ENCODE assay signal across 23 mouse cellular contexts in the genomic region with DNA sequence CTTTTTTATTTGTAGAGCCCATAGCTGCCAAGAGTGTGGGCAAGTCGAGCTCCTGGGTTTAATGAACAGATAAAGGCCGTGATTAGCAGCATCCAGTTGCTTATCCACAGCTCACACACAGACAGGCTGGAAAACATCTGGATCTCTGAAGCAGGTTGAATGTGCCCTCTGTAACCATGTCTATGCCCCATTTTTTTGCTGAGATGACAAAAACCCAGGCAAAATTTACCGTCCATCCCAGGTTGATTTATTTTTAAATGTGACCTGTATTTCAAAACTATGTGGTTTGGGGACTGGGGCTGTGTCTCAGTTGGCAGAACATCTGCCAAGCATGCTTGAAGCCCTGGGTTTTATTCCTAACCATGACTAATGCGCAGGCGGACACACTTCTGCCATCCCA. TPM values are rescaled to one million over a fixed set of nuclear protein-coding genes. Genes with fewer than 3 reads are reported as not detected.
A peak's percentile ranks its signal among the peaks of the same experiment; 100 is the strongest.
DNase-seq lines count a peak whose midpoint lies in the region; TF ChIP-seq lines count a peak whose summit lies in the region.
"Had no signal": no experiment of that assay in that cellular context is flagged by ENCODE, and none has a peak within 500 bp of the region (broad histone marks: within the 10 kb centered on the region; RNA-seq: fewer than 3 reads in every experiment).

No protein-coding gene starts in this region.

- intact Hi-C loops in left cerebral cortex, postnatal 4 days (cut with DNase I) = no loop called here

- DNase-seq in 3134 (ENCODE audit: extremely low read depth, insufficient read length, low spot score) = peak; percentile 60
- no peak for DNase-seq in CH12.LX (ENCODE audit: extremely low read depth)
- DNase-seq in MEL (ENCODE audit: low read depth, low spot score) = no peak
- DNase-seq in kidney, postnatal 14 days = no peak
- no peak for DNase-seq in left cerebral cortex, postnatal 4 days
- DNase-seq in liver = no peak
- DNase-seq: adrenal gland, adult 2 months; adrenal gland, postnatal 10 days; adrenal gland, postnatal 25 days; cerebellum, adult 11 months; cerebellum, adult 18-20 months; cerebellum, postnatal 36 days; embryo, embryonic 11 days; forebrain, postnatal 0 days had no signal

- no peak overlapping the region for H3K9ac ChIP-seq in CH12.LX (ENCODE audit: insufficient read depth, low read depth)
- H3K9ac ChIP-seq in ES-Bruce4 (ENCODE audit: low read depth, poor library complexity, severe bottlenecking) = 0 out of 2 replicates have a peak overlapping the region, but pooled peaks have one; percentile 13
- no peak overlapping the region for H3K9ac ChIP-seq in MEL (ENCODE audit: control insufficient read depth, low read depth, low read length, poor library complexity, severe bottlenecking)
- H3K9ac ChIP-seq: embryonic facial prominence, embryonic 13.5 days; embryonic facial prominence, embryonic 15.5 days; forebrain, embryonic 13.5 days; forebrain, embryonic 15.5 days; forebrain, postnatal 0 days had no signal

- no peak for TF ChIP-seq CTCF in CH12.LX (conservative IDR thresholded peaks at IDR 0.05 in 1 of 2, IDR thresholded peaks at IDR 0.05 in 1 of 2; ENCODE audit: low read depth in 2 of 2, low read length in 2 of 2)
- no peak for TF ChIP-seq CTCF in ES-Bruce4 (IDR thresholded peaks at IDR 0.05; ENCODE audit: low read depth, low read length)
- no peak for TF ChIP-seq CTCF in MEL (IDR thresholded peaks at IDR 0.05 in 2 of 3, conservative IDR thresholded peaks at IDR 0.05 in 1 of 3; ENCODE audit: control insufficient read depth in 1 of 3, insufficient read depth in 1 of 3, low read depth in 2 of 3, low read length in 3 of 3, poor library complexity in 1 of 3, severe bottlenecking in 1 of 3)

- no peak overlapping the region for H3K27ac ChIP-seq in CH12.LX (ENCODE audit: insufficient read depth, low read depth)
- no peak overlapping the region for H3K27ac ChIP-seq in ES-Bruce4 (ENCODE audit: insufficient read depth, low read length)
- H3K27ac ChIP-seq in MEL (ENCODE audit: control insufficient read depth, low read depth, low read length) = no peak overlapping the region
- H3K27ac ChIP-seq: embryonic facial prominence, embryonic 13.5 days; embryonic facial prominence, embryonic 15.5 days; forebrain, embryonic 13.5 days; forebrain, embryonic 15.5 days had no signal

- TF ChIP-seq EP300 in CH12.LX (IDR thresholded peaks at IDR 0.05; ENCODE audit: low read length) (no peak), ES-Bruce4 (IDR thresholded peaks at IDR 0.05; ENCODE audit: insufficient read depth, low read depth, low read length) (no peak), MEL (IDR thresholded peaks at IDR 0.05; ENCODE audit: low read depth in 1 of 2, low read length in 2 of 2) (peak in 1 of 2 experiments; percentile 21; a peak in 1 of 4 replicates)

- H3K4me3 ChIP-seq in CH12.LX (replicated peaks in 1 of 3; ENCODE audit: low read depth in 2 of 3, low read length in 2 of 3, poor library complexity in 1 of 3) (no peak overlapping the region), ES-Bruce4 (ENCODE audit: low read depth, low read length) (no peak overlapping the region), MEL (ENCODE audit: control insufficient read depth in 1 of 2, insufficient read depth in 1 of 2, low read depth in 2 of 2, low read length in 2 of 2) (no peak overlapping the region)
- H3K4me3 ChIP-seq: embryonic facial prominence, embryonic 13.5 days; embryonic facial prominence, embryonic 15.5 days; erythroblast, embryonic 14.5 days; forebrain, embryonic 13.5 days; forebrain, embryonic 15.5 days had no signal

- H3K4me2 ChIP-seq in CH12.LX (ENCODE audit: insufficient read depth, low read depth, poor library complexity, severe bottlenecking) = no peak overlapping the region
- H3K4me2 ChIP-seq: embryonic facial prominence, embryonic 13.5 days; embryonic facial prominence, embryonic 15.5 days; forebrain, embryonic 13.5 days; forebrain, embryonic 15.5 days had no signal

- in situ Hi-C loops in CH12.LX (cut with MboI; ENCODE audit: low pct_ligation_motif_present, low pct_unique_long_range_greater_than_20kb, low sequenced_read_pairs) = loop anchor here (5.0 kb wide), 1 partner anchor 48 kb away; no protein-coding TSS in a partner anchor

- dilution Hi-C loops in CH12.LX (cut with MboI; ENCODE audit: extremely low pct_ligation_motif_present, extremely low pct_unique_long_range_greater_than_20kb, low sequenced_read_pairs) = no loop called here

- H3K27me3 ChIP-seq in CH12.LX (replicated peaks) = no peaks in the 10 kb centered on the region
- H3K27me3 ChIP-seq in ES-Bruce4 (ENCODE audit: control insufficient read depth, insufficient read depth, low read length, poor library complexity, severe bottlenecking) = no peaks in the 10 kb centered on the region
- H3K27me3 ChIP-seq in MEL (ENCODE audit: control insufficient read depth in 1 of 2, insufficient read depth in 2 of 2, low read length in 2 of 2) = no peaks in the 10 kb centered on the region
- H3K27me3 ChIP-seq: embryonic facial prominence, embryonic 13.5 days; forebrain, embryonic 13.5 days; forebrain, embryonic 15.5 days had no signal

- TF ChIP-seq RAD21 in CH12.LX (IDR thresholded peaks at IDR 0.05; ENCODE audit: low read depth, low read length) = no peak
- no peak for TF ChIP-seq RAD21 in MEL (IDR thresholded peaks at IDR 0.05; ENCODE audit: low read depth, low read length)

- H3K36me3 ChIP-seq in CH12.LX (replicated peaks in 1 of 2; ENCODE audit: control insufficient read depth in 1 of 2, insufficient read depth in 1 of 2, low read length in 1 of 2) = peaks cover 0 to 26% of the 10 kb centered on the region in 2 experiments
- no peaks in the 10 kb centered on the region for H3K36me3 ChIP-seq in ES-Bruce4 (ENCODE audit: control insufficient read depth, insufficient read depth, low read length, poor library complexity, severe bottlenecking)
- peaks cover 4 to 7% of the 10 kb centered on the region in 2 experiments for H3K36me3 ChIP-seq in MEL (ENCODE audit: control insufficient read depth in 1 of 2, insufficient read depth in 2 of 2, low read length in 2 of 2)
- H3K36me3 ChIP-seq: embryonic facial prominence, embryonic 13.5 days; embryonic facial prominence, embryonic 15.5 days; forebrain, embryonic 15.5 days; G1E had no signal

- H3K79me2 ChIP-seq in CH12.LX (replicated peaks; ENCODE audit: control insufficient read depth, extremely low read depth, insufficient read depth, poor library complexity, severe bottlenecking) (no peaks in the 10 kb centered on the region), MEL (ENCODE audit: control insufficient read depth, insufficient read depth, low read length, poor library complexity) (no peaks in the 10 kb centered on the region)

- H3K4me1 ChIP-seq in CH12.LX (ENCODE audit: control insufficient read depth in 1 of 2, insufficient read depth in 2 of 2) = peaks cover 0 to 31% of the 10 kb centered on the region in 2 experiments; a peak in 2 of 4 replicates
- H3K4me1 ChIP-seq in ES-Bruce4 (ENCODE audit: control insufficient read depth, insufficient read depth, low read length) = peaks cover 9% of the 10 kb centered on the region
- H3K4me1 ChIP-seq in MEL (ENCODE audit: control insufficient read depth in 1 of 2, insufficient read depth in 2 of 2, low read length in 2 of 2) = peaks cover 0 to 4% of the 10 kb centered on the region in 2 experiments; a peak in 1 of 4 replicates
- H3K4me1 ChIP-seq: embryonic facial prominence, embryonic 15.5 days had no signal

- H3K9me3 ChIP-seq in CH12.LX (replicated peaks; ENCODE audit: low read length) = no peaks in the 10 kb centered on the region
- no peaks in the 10 kb centered on the region for H3K9me3 ChIP-seq in ES-Bruce4 (replicated peaks; ENCODE audit: control insufficient read depth, insufficient read depth, low read length, poor library complexity, severe bottlenecking)
- H3K9me3 ChIP-seq in MEL (replicated peaks; ENCODE audit: insufficient read depth, low read length) = no peaks in the 10 kb centered on the region
- H3K9me3 ChIP-seq: embryonic facial prominence, embryonic 13.5 days; embryonic facial prominence, embryonic 15.5 days; forebrain, embryonic 13.5 days; forebrain, embryonic 15.5 days; G1E had no signal

- TF ChIP-seq POLR2A in CH12.LX (IDR thresholded peaks at IDR 0.05; ENCODE audit: low read depth, low read length) = no peak
- TF ChIP-seq POLR2A in ES-Bruce4 (IDR thresholded peaks at IDR 0.05; ENCODE audit: insufficient read depth, low read length) = no peak
- no peak for TF ChIP-seq POLR2A in MEL (IDR thresholded peaks at IDR 0.05; ENCODE audit: control insufficient read depth in 1 of 2, insufficient read depth in 1 of 2, low read depth in 1 of 2, low read length in 2 of 2, poor library complexity in 1 of 2)

RNA-seq across cellular contexts. Expression of a gene that starts 9.4 kb away (rescaled TPM):
- total RNA-seq in CH12.LX (2012; rRNA removed) (0.29 and 0.30 TPM in 2 replicates), CH12.LX (2014; rRNA removed) (0.20 and 0.31 TPM in 2 replicates), MEL (2012; rRNA removed) (0.07 and 0.39 TPM in 2 replicates)
- polyA plus RNA-seq in CH12.LX (2012; ENCODE audit: insufficient read length, low read depth) (0.71 and 1.1 TPM in 2 replicates), ES-Bruce4 (2011; ENCODE audit: insufficient read depth, insufficient read length, low read depth, missing spikeins) (5.6 and 7.0 TPM in 2 replicates), MEL (2012; ENCODE audit: insufficient read depth in 1 of 2, insufficient read length in 2 of 2, low read depth in 1 of 2, low replicate concordance in 2 of 2, missing spikeins in 1 of 2) (under 1 TPM in 1 of 2 experiments, not detected in 1; 0.42 TPM)
- 100 to 1,000 TPM; 695 to 758 TPM for total RNA-seq in left cerebral cortex, postnatal 4 days (2021)
- total RNA-seq: common myeloid progenitor, adult 5-6 weeks had no signal
- polyA plus RNA-seq: CD4-positive, CD25-positive, alpha-beta regulatory T cell, adult 4 months had no signal

RNA-seq across cellular contexts. Expression of a gene that starts 10.0 kb away (rescaled TPM):
- total RNA-seq in CH12.LX (2012; rRNA removed) (16.9 and 22.0 TPM in 2 replicates), CH12.LX (2014; rRNA removed) (7.4 and 9.3 TPM in 2 replicates), MEL (2012; rRNA removed) (176 TPM in 2 replicates)
- polyA plus RNA-seq in CH12.LX (2012; ENCODE audit: insufficient read length, low read depth) (26.0 and 37.9 TPM in 2 replicates), ES-Bruce4 (2011; ENCODE audit: insufficient read depth, insufficient read length, low read depth, missing spikeins) (37.9 and 48.6 TPM in 2 replicates), MEL (2012; ENCODE audit: insufficient read depth in 1 of 2, insufficient read length in 2 of 2, low read depth in 1 of 2, low replicate concordance in 2 of 2, missing spikeins in 1 of 2) (100 to 1,000 TPM in 1 of 2 experiments, not detected in 1; 233 TPM)
- 100 to 1,000 TPM; 225 to 228 TPM for total RNA-seq in left cerebral cortex, postnatal 4 days (2021)

RNA-seq across cellular contexts. Expression of a gene that starts 25.0 kb away (rescaled TPM):
- total RNA-seq in CH12.LX (2012; rRNA removed) (0.47 and 0.63 TPM in 2 replicates), CH12.LX (2014; rRNA removed) (0.32 and 0.92 TPM in 2 replicates), MEL (2012; rRNA removed) (0.62 and 0.73 TPM in 2 replicates)
- polyA plus RNA-seq in CH12.LX (2012; ENCODE audit: insufficient read length, low read depth) (1.2 and 2.0 TPM in 2 replicates), ES-Bruce4 (2011; ENCODE audit: insufficient read depth, insufficient read length, low read depth, missing spikeins) (4.1 and 4.6 TPM in 2 replicates), MEL (2012; ENCODE audit: insufficient read depth in 1 of 2, insufficient read length in 2 of 2, low read depth in 1 of 2, low replicate concordance in 2 of 2, missing spikeins in 1 of 2) (1 to 10 TPM in 1 of 2 experiments, not detected in 1; 3.3 TPM)
- total RNA-seq in left cerebral cortex, postnatal 4 days (2021) = 1 to 10 TPM; 6.2 to 8.2 TPM

RNA-seq across cellular contexts. Expression of a gene that starts 45.7 kb away (rescaled TPM):
- total RNA-seq in CH12.LX (2012; rRNA removed) (70.4 and 83.2 TPM in 2 replicates), CH12.LX (2014; rRNA removed) (54.5 and 64.7 TPM in 2 replicates), MEL (2012; rRNA removed) (65.7 and 71.9 TPM in 2 replicates)
- polyA plus RNA-seq in CH12.LX (2012; ENCODE audit: insufficient read length, low read depth) (229 and 251 TPM in 2 replicates), ES-Bruce4 (2011; ENCODE audit: insufficient read depth, insufficient read length, low read depth, missing spikeins) (333 and 355 TPM in 2 replicates), MEL (2012; ENCODE audit: insufficient read depth in 1 of 2, insufficient read length in 2 of 2, low read depth in 1 of 2, low replicate concordance in 2 of 2, missing spikeins in 1 of 2) (100 to 1,000 TPM; 211 to 245 TPM)
- 100 to 1,000 TPM; 231 to 244 TPM for total RNA-seq in left cerebral cortex, postnatal 4 days (2021)

Comparison
In these comparisons a context has a peak if more than half of its experiments do, and no peak if none do; other contexts are left out.
1. RNA of a gene that starts 9.4 kb away (total RNA-seq): 695 to 758 TPM in left cerebral cortex, postnatal 4 days; 0.07 to 0.39 TPM in MEL and 0.20 to 0.31 TPM in CH12.LX; every median in the first group is over 100 times any median in the second.